Mouse (Mus musculus) intestine, embryonic 14.5 days (tissue): ENCODE measurements around the gene Cel. TPM values are rescaled to one million over a fixed set of nuclear protein-coding genes. Genes with fewer than 3 reads are reported as not detected.

ENCODE experiments used
- ATAC-seq: fragments of 200-750 bp; cut with Nextera tagmentation; replicated peaks from 2 replicates; pipeline ENCODE4 v1.8.0; 2017; ENCODE audit warnings: low read depth, moderate number of reproducible peaks, moderate TSS enrichment, moderate library complexity; ENCODE audit not compliant: low FRiP score, low TSS enrichment
- DNase-seq: peaks from one replicate; pipeline ENCODE4 v3.0.0-alpha.2; 2018; ENCODE audit warnings: low spot score
- H3K27ac ChIP-seq: fragments of 300-500 bp; sonication (generic); 2 replicates; pipeline ENCODE4 v1.5.1; 2014; ENCODE audit warnings: low read depth, mild to moderate bottlenecking, control low read depth
- H3K27me3 ChIP-seq: fragments of 300-500 bp; sonication (generic); replicated peaks from 2 replicates; pipeline ENCODE4 v1.6.1; 2014; ENCODE audit warnings: low read length, control low read depth; ENCODE audit not compliant: control insufficient read depth, insufficient read depth
- H3K36me3 ChIP-seq: fragments of 300-500 bp; sonication (generic); 2 replicates; pipeline ENCODE4 v1.6.1; 2014; ENCODE audit warnings: low read length, control low read depth; ENCODE audit not compliant: control insufficient read depth, insufficient read depth
- H3K4me1 ChIP-seq: fragments of 300-500 bp; sonication (generic); replicated peaks from 2 replicates; pipeline ENCODE4 v1.6.1; 2014; ENCODE audit warnings: low read length, control low read depth, mixed read lengths; ENCODE audit not compliant: control insufficient read depth, insufficient read depth
- H3K4me2 ChIP-seq: fragments of 300-500 bp; sonication (generic); 2 replicates; pipeline ENCODE4 v1.6.1; 2014; ENCODE audit warnings: low read length
- H3K4me3 ChIP-seq: fragments of 300-500 bp; sonication (generic); 2 replicates; pipeline ENCODE4 v1.5.1; 2014; ENCODE audit warnings: low read depth, low read length, control low read depth, mixed read lengths
- H3K9ac ChIP-seq: fragments of 300-500 bp; sonication (generic); 2 replicates; pipeline ENCODE4 v1.6.1; 2014; ENCODE audit warnings: mild to moderate bottlenecking, low read length
- H3K9me3 ChIP-seq: fragments of 300-500 bp; sonication (generic); 2 replicates; pipeline ENCODE4 v1.6.1; 2016; ENCODE audit warnings: low read length, control low read depth; ENCODE audit not compliant: control insufficient read depth
- WGBS: fragments of 180-500 bp; shearing (Covaris S2); extraction: QIAGEN DNeasy Blood & Tissue Kit; methylation state at CpG from one replicate; pipeline ENCODE4 v1.1.7; 2014; 5-methylcytosine and 5-hydroxymethylcytosine counted together
- polyA plus RNA-seq: library from polyadenylated mRNA; unstranded; fragments of >200 nt; fragmentation: Nextera tagmentation; extraction: Ambion mirVana; gene quantifications from 2 replicates; pipeline ENCODE4 v1.2.1, GENCODE M21; 2014

The Cel gene
- 67.3 TPM in 1 of 2 replicates, not detected in the other for polyA plus RNA-seq

DNA sequence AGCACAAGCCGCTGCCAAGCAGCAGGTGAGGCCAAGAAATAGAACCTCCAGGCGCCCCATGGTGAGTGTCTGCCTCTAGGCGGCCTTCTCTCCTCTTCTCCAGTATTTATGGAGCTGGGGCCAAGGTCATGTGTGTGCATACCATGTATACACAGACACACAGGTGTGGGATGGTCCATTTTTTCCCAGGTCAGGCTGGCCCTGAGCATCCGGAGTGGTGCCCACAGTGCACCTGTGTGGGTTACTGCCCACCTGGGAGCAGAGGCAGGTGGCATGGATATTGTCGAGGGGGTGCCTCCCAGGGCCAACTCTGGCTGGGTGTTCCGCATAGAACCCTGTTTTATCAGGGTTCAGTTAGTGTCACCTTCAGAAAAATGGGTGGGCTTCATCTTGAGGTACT, at the start of gene Cel:
TSS of gene Cel (minus strand) at position 101 of the 400 bp plus-strand sequence.
- Histone ChIP-seq H3K4me3 (no peak within 1 kb of the TSS), H3K36me3 (peaks cover 33% of the 10 kb centered on the region), H3K27me3 (no peaks in the 10 kb centered on the region), H3K4me2 (no peak within 1 kb of the TSS), H3K9me3 (no peaks in the 10 kb centered on the region), H3K27ac (no peak within 1 kb of the TSS), H3K4me1 (no peaks in the 10 kb centered on the region), H3K9ac (no peak within 1 kb of the TSS)
- ATAC-seq (no peak), DNase-seq (no peak)
- WGBS: 63% methylated on average over 6 of the region's 6 CpGs

DNA sequence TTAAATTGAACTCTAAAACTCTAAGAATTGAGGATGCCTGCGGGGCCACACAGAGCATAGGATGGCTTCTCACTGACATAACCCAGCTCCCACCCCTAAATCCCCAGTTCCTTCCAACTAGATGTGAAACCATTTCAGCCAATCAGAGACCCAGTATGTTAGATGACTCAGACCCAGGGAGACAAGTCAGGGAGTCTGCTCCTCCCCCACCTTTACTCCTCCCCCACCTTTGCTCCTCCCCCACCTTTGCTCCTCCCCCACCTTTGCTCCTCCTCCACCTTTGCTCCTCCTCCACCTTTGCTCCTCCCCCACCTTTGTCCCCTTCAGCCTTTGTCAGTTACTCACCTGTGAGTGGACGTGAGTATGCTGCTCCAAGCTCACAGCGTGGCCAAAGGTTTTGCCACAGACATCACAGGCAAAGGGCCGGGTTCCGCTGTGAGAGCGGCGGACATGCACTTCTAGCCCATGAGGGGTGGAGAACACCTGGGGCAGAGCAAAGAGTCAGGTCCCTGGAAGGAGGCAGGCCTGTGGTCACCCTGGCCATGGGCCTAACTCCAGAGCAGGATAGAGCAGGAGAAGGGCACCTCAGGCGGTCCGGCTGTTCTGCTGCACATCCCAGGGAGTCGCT, 49.3 kb upstream of the Cel start:
- Histone ChIP-seq H3K4me1 (no peaks in the 10 kb centered on the region), H3K4me2 (no peak overlapping the region), H3K36me3 (no peaks in the 10 kb centered on the region), H3K4me3 (no peak overlapping the region), H3K27me3 (no peaks in the 10 kb centered on the region), H3K27ac (no peak overlapping the region), H3K9ac (no peak overlapping the region), H3K9me3 (no peaks in the 10 kb centered on the region)
- 73% methylated on average over 10 of the region's 10 CpGs for WGBS
- DNase-seq (no peak), ATAC-seq (no peak)

DNA sequence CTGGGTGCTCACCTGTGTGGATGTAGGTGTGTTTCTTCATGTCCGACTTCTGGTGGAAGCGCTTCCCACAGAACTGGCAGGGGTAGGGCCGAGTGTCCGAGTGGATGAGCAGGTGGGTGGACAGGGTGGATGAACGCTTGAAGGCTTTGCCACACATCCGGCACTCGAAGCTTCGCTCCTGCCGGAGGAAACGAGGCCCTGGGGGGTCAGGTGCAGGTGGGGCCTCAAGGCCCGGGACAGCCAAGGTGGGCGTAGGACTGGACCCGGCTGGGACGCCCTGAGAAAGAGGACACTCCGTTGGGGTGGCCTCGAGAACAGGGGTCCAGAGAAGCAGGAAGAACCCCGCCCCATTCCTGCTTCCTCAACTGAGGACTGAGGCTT, 48.2 kb upstream of the Cel start:
- Histone ChIP-seq H3K4me1 (no peaks in the 10 kb centered on the region), H3K36me3 (no peaks in the 10 kb centered on the region), H3K27me3 (no peaks in the 10 kb centered on the region), H3K4me2 (no peak overlapping the region), H3K9me3 (no peaks in the 10 kb centered on the region), H3K9ac (no peak overlapping the region), H3K27ac (no peak overlapping the region), H3K4me3 (no peak overlapping the region)
- 89% methylated on average over 17 of the region's 17 CpGs for WGBS
- no peak for DNase-seq
- no peak for ATAC-seq

DNA sequence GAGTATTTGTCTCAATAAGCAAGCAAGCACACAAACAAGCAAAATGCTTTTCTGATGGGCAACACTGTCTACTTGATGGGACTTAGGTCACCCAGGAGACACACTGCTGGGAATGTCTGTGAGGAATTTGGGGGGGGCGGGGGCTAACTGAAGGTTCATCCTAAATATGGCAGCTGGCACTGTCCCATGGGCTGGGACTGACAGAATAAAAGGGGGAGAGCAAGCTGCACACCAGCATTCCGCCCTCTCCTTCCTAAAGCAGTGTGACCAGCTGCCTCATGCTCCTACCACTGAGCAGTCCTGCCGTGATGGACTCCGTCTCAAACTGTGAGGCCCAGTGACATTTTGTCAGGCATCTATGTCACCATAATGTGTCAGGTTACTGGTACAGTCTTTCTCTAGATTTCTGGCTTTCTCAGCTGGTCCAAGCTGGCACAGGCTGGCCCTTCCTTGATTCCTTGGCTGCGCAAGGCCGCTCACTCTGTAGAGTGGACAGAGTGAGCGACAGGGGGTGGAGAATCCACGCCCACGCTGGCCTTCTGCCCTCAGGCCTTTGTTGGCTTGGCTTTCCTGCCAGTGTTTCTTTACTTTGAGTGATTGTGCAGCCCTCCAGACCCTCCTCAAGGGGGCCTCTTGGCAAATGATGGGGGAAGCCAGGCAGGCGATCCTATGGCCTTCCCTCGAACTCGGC, 47.7 kb upstream of the Cel start:
- no peak overlapping the region for H3K9ac ChIP-seq
- ATAC-seq (no peak), DNase-seq (no peak)
- WGBS: 82% methylated on average over 12 of the region's 12 CpGs
- no peaks in the 10 kb centered on the region for H3K27me3 ChIP-seq
- H3K36me3 ChIP-seq: no peaks in the 10 kb centered on the region
- no peak overlapping the region for H3K4me3 ChIP-seq
- no peaks in the 10 kb centered on the region for H3K4me1 ChIP-seq
- no peaks in the 10 kb centered on the region for H3K9me3 ChIP-seq
- H3K27ac ChIP-seq: no peak overlapping the region
- H3K4me2 ChIP-seq: no peak overlapping the region

DNA sequence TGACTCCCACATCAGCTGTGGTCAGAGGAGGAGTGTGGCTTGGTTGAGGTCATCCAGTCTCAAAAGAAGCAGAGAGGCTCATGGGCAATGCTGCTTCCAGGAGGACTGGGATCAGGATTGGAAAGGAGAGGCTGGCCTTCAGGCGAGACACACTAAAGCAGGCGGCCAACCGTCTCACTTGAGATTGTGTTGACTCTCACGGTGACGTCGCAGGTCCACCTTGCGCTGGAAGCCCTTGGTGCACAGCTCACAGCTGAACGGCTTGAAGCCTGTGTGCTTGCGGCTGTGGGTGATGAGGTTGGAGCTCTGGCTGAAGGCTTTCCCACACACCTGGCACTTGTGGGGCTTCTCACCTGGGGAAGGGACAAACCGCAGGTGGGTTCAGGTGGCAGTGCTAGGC, 46.6 kb upstream of the Cel start:
- H3K36me3 ChIP-seq: no peaks in the 10 kb centered on the region
- H3K4me2 ChIP-seq: no peak overlapping the region
- no peak for DNase-seq
- H3K4me3 ChIP-seq: no peak overlapping the region
- WGBS: 84% methylated on average over 10 of the region's 10 CpGs
- no peaks in the 10 kb centered on the region for H3K27me3 ChIP-seq
- H3K9me3 ChIP-seq: no peaks in the 10 kb centered on the region
- no peaks in the 10 kb centered on the region for H3K4me1 ChIP-seq
- H3K9ac ChIP-seq: no peak overlapping the region
- no peak overlapping the region for H3K27ac ChIP-seq
- ATAC-seq: no peak

DNA sequence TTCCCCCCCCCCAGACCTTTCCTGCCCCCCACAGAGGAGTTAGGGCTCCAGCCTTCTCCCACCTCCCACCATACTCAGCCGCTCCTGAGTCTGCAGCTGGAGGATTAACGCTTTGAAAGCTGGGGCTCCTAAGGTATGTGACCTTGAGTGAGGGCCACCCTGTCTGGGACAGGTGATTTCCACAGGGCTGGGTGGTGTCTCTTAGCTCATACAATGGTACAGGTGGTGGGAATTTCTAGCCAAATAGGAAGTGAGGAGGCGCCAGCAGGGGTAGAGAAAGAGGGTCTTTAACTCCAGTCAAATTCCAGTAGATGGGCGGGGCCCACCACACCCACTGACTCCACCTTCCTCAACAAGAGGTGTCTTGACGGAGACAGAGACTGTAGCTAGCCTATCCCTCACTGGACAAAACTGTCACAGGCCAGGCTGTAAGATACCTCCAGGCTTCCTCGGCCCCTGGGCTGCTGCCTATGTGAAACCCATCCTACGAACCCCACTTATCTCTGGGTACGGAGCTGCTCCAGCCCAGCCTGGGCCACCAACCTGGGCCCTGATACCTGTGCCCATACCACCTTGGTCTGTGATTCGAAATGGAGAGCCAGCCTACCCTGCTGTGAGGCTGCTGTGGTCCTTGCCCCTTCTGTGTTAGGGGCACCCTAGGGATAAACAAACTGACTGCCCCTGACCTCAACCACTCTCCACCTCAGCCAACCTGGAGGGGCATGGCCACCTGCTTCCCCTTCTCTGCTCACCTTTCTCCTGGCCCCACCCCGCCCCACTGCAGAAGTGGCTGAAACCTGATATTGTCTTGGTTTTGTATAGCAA, 44.4 kb upstream of the Cel start:
- Histone ChIP-seq H3K4me3 (no peak overlapping the region), H3K9me3 (no peaks in the 10 kb centered on the region), H3K27ac (no peak overlapping the region), H3K4me2 (no peak overlapping the region), H3K4me1 (no peaks in the 10 kb centered on the region), H3K27me3 (no peaks in the 10 kb centered on the region), H3K9ac (no peak overlapping the region), H3K36me3 (no peaks in the 10 kb centered on the region)
- 45% methylated on average over 10 of the region's 10 CpGs for WGBS
- ATAC-seq (peak; percentile 19; the same call in 1 of the 2 replicates), DNase-seq (no peak)

DNA sequence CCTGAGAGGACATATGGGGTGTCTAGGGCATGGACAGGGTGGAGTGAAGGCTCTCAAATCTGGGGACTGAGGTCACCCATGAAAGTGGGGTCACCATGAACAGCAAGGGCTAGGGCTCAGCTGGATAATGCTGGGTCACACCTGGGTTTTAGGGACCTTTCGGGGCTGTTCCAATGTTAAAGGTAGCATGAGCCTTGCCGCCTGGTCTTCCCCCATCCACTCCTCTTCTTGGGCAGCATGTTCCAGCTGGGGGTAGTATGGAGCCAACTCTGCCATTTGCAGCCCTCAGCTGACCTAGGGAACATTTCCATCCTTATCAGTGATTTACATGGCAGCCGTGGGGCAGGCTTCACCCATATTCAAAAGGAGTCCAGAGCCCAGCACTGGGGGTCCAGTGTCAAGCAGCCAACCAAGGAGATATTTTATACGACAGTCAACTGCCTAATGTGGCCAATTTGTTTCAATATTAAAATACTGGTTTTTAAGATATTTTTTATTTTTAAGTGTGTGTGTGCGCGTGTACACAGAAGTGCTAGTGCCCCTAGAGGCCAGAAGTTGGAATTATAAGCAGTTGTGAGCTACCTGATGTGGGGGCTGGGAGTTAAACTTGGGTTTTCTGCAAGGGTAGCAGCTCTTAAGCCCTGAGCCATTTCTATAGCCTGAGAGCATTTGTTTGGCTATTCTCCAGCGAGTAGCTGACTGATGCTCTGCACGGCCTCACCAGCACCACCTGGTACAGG, 43.6 kb upstream of the Cel start:
- H3K4me2 ChIP-seq: no peak overlapping the region
- WGBS: 59% methylated on average over 8 of the region's 8 CpGs
- no peaks in the 10 kb centered on the region for H3K4me1 ChIP-seq
- H3K9ac ChIP-seq: no peak overlapping the region
- H3K36me3 ChIP-seq: no peaks in the 10 kb centered on the region
- no peak for DNase-seq
- H3K27me3 ChIP-seq: no peaks in the 10 kb centered on the region
- no peaks in the 10 kb centered on the region for H3K9me3 ChIP-seq
- no peak overlapping the region for H3K27ac ChIP-seq
- ATAC-seq: 0 out of 2 replicates have a peak, but pooled peaks have one; percentile 15
- no peak overlapping the region for H3K4me3 ChIP-seq

DNA sequence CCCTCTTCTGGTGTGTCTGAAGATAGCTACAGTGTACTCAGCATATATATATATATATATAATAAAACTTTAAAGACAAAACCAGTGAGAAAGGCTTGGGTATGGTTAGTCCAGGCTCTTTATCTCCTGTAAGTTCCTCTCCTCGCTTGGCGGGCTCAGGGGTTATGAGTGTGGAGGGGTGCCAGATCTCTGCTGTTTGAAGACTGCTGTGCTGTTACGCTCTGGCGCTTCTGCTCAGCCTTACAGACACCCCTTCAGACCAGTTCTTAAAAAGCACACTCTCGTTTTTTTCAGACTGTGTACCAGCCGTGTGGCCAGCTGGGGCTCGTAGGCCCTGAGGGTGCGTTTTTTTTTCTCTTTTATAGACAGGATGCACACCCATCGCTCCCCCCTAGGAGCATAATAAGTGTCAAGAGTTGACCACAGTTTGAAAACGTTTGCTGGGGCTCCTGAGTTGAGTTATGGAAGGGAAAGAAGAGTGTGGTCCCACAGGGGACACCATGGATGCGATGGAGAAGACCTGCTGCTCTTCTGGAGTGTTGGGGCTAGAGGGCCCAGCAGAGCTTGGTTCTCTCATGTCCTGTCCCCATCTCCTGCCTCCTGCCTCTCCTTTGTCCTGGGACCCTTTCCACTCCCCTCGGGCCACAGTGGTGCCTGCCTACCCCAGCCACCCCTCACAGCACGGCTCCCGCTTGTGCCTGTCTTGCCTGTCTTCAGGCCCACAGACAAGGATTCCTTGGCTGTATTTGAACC, 42.8 kb upstream of the Cel start:
- Histone ChIP-seq H3K27me3 (no peaks in the 10 kb centered on the region), H3K9me3 (no peaks in the 10 kb centered on the region), H3K27ac (no peak overlapping the region), H3K9ac (no peak overlapping the region), H3K4me2 (no peak overlapping the region), H3K36me3 (no peaks in the 10 kb centered on the region), H3K4me3 (no peak overlapping the region), H3K4me1 (no peaks in the 10 kb centered on the region)
- DNase-seq: no peak
- ATAC-seq: no peak
- 69% methylated on average over 14 of the region's 14 CpGs for WGBS
